Mouse (Mus musculus) spleen, postnatal 14 days (tissue): ENCODE results near the gene Lrrc29.

Experiments
- DNase-seq, 2 experiments: peaks; one replicate each; pipeline ENCODE4 v3.0.0; 2021 to 2022; ENCODE audit warnings: low spot score in 2 of 2

Lrrc29 gene

GRCm38 (mm10) chr8:105345061-105345975 lies 19.2 kb upstream of the Lrrc29 start:
- no peak for DNase-seq

DNA sequence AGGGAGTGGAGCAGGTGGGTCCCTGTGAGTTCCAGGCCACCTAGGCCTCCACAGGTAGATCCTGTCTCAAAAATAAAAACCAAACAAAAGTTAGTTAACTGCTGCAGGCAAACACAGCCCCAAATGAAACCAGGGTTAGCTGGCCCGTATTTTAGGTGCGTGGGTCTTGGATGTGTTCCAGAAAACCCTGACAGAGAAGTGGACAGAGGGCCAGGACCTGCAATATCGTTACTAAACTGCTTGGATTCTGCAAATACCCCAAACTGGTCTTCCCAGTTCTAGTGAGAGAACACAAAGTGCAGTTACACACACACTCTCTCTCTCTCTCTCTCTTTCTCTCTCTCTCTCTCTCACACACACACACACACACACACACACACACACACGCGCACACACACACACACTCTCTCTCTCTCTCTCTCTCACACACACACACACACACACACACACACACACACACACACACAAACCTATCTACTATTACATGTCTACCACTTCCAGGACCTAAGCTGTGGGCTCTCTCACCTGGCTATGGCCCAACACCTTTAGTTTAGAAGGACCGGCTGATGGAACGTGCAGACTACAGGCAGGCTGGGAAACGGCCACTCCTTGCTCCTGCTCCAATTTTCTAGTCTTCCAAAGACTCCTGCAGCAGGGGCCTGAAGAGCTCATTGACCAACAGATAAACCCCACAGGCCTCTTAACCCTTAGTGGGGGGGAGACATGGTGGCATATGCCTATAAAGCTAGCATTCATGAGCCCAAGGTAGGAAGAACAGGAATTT lies 17.9 kb upstream of the Lrrc29 start:
- no peak for DNase-seq

DNA sequence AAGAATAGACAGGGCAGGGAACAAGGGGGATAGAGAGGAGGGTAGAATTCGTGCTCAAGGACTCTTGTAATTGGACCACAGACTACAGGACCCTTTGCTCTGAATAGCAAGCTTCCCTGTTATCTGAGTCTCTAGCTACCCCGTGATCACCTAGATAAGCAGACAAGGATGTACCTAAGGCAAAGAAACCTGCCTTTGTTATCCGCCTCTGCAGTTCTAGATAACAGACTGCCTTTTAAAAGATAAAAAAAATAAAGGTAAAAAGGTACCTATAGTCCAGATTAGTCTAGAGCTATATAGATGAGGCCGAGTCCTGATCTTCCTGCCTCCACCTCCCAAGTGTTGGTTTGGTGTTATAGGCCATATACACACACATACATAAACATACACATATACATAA lies 16.7 kb upstream of the Lrrc29 start:
- no peak for DNase-seq

- no peak for DNase-seq
Measured at GRCm38 (mm10) chr8:105341399-105341798, 15.3 kb upstream of the Lrrc29 start.

DNA sequence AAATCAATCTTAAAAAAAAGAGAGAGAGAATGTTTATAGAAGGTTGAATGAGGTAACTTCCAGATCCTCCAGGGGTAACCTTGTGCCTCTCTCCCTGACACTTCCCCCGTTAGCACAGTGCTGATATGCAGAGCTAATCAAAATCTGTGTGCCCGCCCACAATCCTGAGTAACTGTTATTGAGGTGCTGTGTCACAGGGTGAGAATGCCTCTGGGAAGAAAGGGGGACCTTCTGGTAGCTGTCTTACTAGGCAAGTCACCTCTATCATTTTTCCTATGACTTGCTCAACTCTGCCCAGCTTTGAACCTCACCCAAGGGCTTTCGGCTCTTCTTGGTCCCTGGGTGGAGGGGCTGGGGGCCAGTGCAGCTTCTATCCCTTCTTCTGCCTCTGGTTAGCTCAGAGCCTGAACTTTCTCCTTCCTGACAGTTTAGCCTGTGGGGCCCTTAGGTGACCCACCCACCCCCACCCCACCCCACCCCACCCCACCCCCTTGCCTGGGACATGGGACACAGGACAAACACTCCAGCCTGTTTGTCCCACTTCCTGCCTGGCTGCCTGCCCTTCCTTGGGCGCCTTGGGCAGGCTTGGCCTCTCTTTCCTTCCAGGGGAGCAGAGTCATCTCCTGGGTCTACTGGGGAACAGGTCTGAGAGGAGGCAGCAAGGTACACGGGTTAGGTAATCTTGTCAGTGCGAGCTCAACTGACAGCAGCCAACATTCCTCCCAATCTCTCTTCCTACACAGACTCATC lies 14.0 kb upstream of the Lrrc29 start:
- DNase-seq = no peak

- DNase-seq = no peak
Measured at GRCm38 (mm10) chr8:105338992-105339391, 12.9 kb upstream of the Lrrc29 start.

GRCm38 (mm10) chr8:105336373-105337130 lies 10.5 kb upstream of the Lrrc29 start:
- DNase-seq = no peak

DNA sequence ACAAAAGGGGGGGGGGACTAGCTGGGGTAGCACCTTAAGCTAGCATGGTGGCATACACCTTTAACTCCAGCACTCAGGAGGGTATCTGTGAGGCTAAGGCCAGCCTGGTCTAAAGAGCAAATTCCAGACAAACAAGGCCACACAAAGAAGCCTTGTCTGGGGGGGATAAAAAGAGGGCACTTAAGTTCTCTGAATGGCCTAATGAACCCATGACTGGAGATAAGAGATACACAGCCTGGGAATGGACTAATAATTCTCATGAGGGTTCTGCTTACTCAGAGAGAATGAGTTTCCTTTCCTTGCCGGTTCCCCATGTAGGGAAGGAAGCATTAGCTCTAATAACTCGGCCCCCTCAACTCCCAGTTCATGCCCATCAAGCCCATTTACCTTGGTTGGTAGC lies 6.4 kb upstream of the Lrrc29 start:
- DNase-seq = no peak

- no peak for DNase-seq
Measured at GRCm38 (mm10) chr8:105331931-105332330, 5.9 kb upstream of the Lrrc29 start.

DNA sequence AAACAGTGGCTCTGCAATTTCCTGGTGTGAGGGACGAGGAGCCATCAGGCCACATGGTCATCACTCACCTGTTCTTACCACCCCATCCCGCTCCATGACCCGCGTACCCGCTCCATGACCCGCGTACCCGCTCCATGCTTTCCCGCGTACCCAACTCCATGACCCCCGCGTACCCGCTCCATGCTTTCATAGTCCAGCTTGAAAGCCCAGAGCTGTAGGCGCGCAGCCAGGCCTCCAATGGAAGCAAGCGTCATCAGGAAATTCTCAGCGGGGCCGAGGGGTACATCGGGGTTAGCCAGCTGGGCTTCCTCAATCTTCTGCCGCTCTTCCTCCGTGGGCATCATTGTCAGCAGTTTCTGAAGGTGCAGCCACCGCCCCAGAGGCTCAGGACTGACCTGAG lies 5.4 kb upstream of the Lrrc29 start:
- no peak for DNase-seq

DNA sequence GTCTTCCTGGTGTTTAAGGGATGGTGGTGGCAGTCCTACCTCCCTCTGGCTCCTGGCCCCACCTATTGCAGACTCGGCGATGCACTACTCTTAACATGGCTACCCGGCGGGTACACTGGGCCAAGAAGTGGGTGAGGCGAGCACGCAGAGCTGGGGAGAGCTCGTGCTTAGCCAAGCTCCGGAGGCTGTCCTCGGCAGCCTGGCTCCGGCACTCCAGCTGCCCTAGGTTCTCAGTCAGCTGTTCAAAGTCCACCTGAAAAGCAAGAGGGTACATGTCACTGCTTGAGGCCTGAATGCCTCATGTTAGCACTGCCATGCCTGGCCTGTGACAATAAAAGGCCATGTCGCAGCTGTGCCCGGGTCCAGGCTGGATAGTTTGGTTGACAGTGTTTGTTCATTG lies 4.2 kb upstream of the Lrrc29 start:
- no peak for DNase-seq

DNA sequence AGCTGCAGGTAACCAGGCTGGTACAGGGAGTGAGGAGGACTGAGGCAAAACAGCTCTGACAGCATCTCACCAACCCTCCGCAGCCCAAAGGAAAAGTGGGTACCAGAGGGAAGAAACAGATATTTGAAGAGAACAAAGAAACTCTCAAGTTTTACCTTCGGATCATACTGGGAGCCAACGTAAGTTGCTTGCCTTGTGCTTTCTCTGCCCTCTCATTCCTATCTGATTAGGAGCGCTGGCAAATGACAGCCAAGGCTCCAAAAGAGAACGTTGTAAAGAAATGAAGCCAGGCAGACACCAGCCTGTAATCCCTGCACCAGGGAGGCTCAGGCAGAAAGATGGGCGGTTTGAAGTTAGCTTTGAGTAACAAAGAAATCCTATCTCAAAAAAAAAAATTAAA lies 890 bp upstream of the Lrrc29 start:
- no peak for DNase-seq

- DNase-seq = no peak
Measured at GRCm38 (mm10) chr8:105325641-105326093, 411 bp downstream of the Lrrc29 start.

DNA sequence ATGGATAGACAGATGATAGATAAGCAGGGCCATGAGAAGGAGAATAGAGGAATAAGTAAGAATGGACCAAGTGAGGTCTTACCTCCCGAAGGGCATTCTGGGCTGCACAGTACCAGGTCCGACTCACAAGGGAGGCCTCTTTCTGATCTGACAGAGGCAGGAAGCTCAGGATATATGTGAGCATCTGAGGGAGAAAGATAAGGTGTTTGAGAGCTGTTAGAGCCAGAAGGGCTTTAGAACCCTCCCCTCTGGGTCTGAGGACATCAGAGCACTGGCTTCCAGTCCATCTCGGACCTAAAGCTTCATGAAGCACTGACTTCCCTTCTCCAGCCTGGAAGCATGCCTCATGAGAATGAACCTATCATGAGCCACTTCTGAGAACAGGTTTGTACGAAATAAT lies 2.9 kb downstream of the Lrrc29 start:
- no peak for DNase-seq

GRCm38 (mm10) chr8:105318662-105319190 lies 7.4 kb downstream of the Lrrc29 start:
- DNase-seq = no peak

- no peak for DNase-seq
Measured at GRCm38 (mm10) chr8:105317941-105318340, 8.1 kb downstream of the Lrrc29 start.

DNA sequence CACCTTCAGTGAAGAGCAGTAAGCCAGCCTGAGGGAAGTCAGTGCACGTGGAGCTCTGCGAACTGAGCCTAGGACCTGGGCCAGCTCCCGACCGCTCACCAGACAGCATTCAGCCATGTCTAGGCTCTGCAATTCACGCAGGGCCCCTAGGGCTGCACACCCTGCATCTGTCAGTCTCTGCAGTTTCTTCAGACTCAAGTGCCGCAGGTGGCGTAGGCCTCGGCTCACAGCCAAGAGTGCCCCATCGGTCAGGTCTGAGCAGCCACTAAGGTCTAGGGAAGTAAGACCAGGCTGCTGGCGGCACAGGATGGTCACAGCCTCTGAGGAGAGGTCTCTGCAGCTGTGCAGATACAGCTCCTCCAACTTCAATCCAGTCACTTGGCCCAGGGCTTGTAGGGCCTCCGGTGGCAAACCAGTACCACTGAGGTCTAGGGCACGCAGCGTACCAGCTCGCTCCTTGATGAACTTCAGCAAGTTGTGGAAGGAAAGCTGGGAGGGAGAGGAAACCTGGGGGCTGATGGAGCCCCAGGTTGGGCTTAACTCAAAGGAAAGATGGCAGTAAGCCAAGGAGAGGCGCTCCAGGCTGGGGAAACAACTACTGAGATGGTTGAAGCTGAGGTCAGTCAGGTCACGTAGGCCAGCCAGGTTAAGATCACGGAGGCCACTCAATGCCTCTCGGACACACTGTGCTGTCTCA lies 10.9 kb downstream of the Lrrc29 start:
- DNase-seq = no peak

DNA sequence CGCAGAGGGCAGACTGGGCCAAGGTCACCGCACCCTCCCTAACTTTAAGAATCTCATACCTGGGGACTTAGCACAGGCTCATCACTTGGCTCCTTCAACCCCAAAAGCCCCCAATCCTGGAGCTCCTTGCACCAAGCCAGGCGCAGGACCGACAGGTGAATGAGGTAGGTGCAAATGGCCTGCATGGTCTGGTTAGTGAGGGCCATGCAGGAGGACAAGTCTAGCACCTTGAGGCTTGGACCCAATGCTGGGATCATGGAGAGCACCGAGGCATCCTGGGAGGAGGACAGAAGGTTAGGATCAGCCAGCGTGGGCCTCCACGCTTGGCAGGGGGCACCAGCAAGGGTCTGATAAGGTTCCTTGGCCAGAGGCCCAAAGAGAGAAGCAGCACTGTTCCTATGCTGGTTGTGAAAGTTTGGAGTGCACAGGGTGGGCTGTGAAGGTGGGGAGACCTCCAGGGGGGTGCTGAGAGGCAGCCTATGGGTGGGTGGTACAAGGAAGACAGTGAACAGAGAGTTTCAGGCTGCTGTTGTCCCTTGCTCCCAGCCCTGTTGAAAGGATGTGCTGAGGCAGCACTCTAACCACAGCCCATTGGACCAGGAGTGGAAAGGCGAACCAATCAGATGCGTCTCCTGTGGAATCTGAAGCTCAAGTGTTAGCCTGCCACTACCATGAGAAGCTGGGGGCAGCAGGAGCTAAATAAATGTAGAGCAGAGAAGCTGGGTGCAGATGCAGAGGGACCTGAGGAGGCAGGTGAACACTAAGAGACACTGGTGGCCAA lies 12.3 kb downstream of the Lrrc29 start:
- DNase-seq = no peak

DNA sequence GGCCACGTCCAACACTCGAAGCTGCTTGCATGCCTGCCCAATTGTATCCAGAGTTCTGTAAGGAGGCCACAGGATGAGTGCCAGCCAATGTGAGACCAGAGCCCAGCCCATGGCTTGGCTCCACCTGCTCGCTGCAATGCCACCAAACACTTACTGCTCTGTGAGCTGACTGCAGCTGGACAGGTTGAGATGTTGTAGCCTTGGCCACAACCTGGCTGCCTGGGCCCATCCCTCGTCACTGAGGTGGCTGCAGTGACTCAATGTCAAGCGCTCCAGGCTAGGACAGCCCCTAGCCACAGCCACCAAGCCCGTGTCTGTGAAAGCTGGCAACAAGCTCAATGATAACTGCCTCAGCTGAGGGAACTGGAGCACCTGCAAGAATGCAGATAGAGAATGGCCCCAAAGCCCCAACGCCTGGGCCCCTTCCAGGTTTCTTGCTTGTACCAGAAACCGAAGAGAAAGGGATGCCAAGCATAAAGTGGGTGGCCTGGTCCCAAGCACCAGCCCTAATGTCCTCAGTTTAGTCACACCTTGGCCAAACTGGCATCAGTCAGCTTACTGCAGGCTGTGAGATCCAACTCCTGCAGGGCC lies 13.1 kb downstream of the Lrrc29 start:
- DNase-seq = no peak
